In the genomic region with DNA sequence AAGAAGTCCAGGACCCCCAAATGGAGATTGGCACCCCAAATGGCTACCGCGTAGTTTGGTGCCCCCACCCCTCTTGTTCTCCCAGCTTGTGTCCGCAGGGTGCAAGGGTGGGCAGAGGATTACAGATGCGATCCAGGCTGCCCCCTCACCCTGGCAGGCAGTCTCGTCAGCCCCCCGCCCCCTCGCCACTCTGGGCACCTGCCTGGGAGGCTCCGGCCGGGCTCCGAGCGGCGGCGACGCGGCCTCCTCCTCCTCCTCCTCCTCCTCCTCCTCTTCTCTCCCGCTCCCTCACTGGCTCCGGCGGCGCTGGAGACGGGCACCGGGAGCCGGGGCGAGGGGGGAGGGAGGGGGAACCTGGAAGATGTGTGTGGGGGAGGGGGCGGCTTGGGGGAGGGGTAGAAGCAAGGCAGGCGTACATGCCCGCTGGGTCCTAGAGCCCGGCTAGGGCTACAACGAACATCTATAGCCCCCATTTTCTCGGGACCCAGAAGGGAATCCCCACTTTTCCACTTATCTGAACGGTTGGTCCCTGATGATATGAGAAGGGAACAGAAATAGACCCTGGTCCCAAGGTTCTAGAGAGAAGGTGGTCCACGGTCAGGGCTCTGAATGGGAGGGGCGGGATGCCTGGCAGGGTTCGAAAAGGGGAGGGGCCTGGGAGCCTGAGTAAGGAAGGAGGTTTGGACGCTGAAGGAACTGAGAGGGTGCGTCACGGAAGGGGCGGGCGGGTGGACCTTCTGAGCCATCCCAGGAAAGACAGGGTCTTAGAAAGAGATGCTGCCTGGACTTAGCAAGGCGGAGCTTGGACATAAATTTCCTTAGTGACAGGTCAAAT, we compare ENCODE assay signal across 8 mouse cellular contexts. TPM values are rescaled to one million over a fixed set of nuclear protein-coding genes. Genes with fewer than 3 reads are reported as not detected.
A peak's percentile ranks its signal among the peaks of the same experiment; 100 is the strongest.
DNase-seq lines count a peak whose midpoint lies in the region; ATAC-seq and TF ChIP-seq lines count a peak whose summit lies in the region.

No protein-coding gene starts in this region.

- peak overlapping the region; percentile 78 for H3K9ac ChIP-seq in hindbrain, postnatal 0 days (replicated peaks; ENCODE audit: low read length)

- peak overlapping the region; percentile 83 for H3K4me2 ChIP-seq in hindbrain, postnatal 0 days (ENCODE audit: low read depth, low read length)

- H3K4me1 ChIP-seq in erythroblast, embryonic 14.5 days (ENCODE audit: control insufficient read depth), result peaks cover 34% of the 10 kb centered on the region
- H3K4me1 ChIP-seq in cortical plate, adult 2 months (ENCODE audit: control insufficient read depth, insufficient read depth, low read length), result no peaks in the 10 kb centered on the region
- H3K4me1 ChIP-seq in hindbrain, postnatal 0 days (ENCODE audit: insufficient read depth, low read length), result peaks cover 12% of the 10 kb centered on the region

- H3K36me3 ChIP-seq in erythroblast, embryonic 14.5 days (ENCODE audit: control insufficient read depth), result peaks cover 24% of the 10 kb centered on the region
- peaks cover 20% of the 10 kb centered on the region for H3K36me3 ChIP-seq in hindbrain, postnatal 0 days (ENCODE audit: insufficient read depth, low read length)

- peak overlapping the region; percentile 16 for H3K27ac ChIP-seq in cortical plate, adult 2 months (ENCODE audit: insufficient read depth, low read length)
- peak overlapping the region; percentile 92 for H3K27ac ChIP-seq in hindbrain, postnatal 0 days
- peak overlapping the region; percentile 94 for H3K27ac ChIP-seq in left cerebral cortex, adult 2 months

- peaks cover 8% of the 10 kb centered on the region; the same call in 1 of the 2 replicates for H3K9me3 ChIP-seq in erythroblast, embryonic 14.5 days (ENCODE audit: control insufficient read depth, low read length)
- H3K9me3 ChIP-seq in hindbrain, postnatal 0 days (ENCODE audit: low read length), result no peaks in the 10 kb centered on the region

- intact Hi-C loops in left cerebral cortex, adult 2 months (cut with DNase I), result loop anchor here (10.0 kb wide), 1 partner anchor 195 kb away; no protein-coding TSS in a partner anchor

- no peak for TF ChIP-seq CTCF in cortical plate, adult 2 months (IDR thresholded peaks at IDR 0.05; ENCODE audit: extremely low read depth, insufficient read depth, low read length)
- no peak for TF ChIP-seq CTCF in hindbrain, postnatal 0 days (IDR thresholded peaks at IDR 0.05; ENCODE audit: low read depth)
- TF ChIP-seq CTCF in left cerebral cortex, adult 2 months (IDR thresholded peaks at IDR 0.05), result no peak

- DNase-seq in gastrocnemius, postnatal 10 days, result peak; percentile 76
- DNase-seq in hindbrain, postnatal 0 days (ENCODE audit: low spot score), result peak; percentile 90
- peak; percentile 79 to 81 for DNase-seq in left cerebral cortex, adult 2 months (ENCODE audit: extremely low spot score in 1 of 2, low spot score in 2 of 2)
- DNase-seq in lung, postnatal 4 days, result peak; percentile 70 to 79
- DNase-seq in right cerebral cortex, postnatal 10 days (ENCODE audit: low spot score in 2 of 2), result peak; percentile 92

- TF ChIP-seq POLR2A in cortical plate, adult 2 months (IDR thresholded peaks at IDR 0.05; ENCODE audit: extremely low read depth, insufficient read depth, low read length), result 0 out of 2 replicates have a peak, but pooled peaks have one; percentile 21

- no peak for ATAC-seq in erythroblast, adult 5-6 weeks (replicated peaks; ENCODE audit: low FRiP score, poor library complexity, severe bottlenecking)
- ATAC-seq in hindbrain, postnatal 0 days, result peak; percentile 88

- peak overlapping the region; percentile 52 for H3K4me3 ChIP-seq in erythroblast, embryonic 14.5 days (replicated peaks)
- peak overlapping the region; percentile 93 for H3K4me3 ChIP-seq in cortical plate, adult 2 months (ENCODE audit: insufficient read depth, low read length)
- H3K4me3 ChIP-seq in hindbrain, postnatal 0 days (ENCODE audit: low read length), result peak overlapping the region; percentile 80
- H3K4me3 ChIP-seq in left cerebral cortex, adult 2 months, result peak overlapping the region; percentile 83

- peaks cover 78% of the 10 kb centered on the region for H3K27me3 ChIP-seq in erythroblast, embryonic 14.5 days (ENCODE audit: control insufficient read depth)
- peaks cover 26% of the 10 kb centered on the region; the same call in 1 of the 2 replicates for H3K27me3 ChIP-seq in hindbrain, postnatal 0 days (ENCODE audit: insufficient read depth, low read length)

- WGBS in hindbrain, postnatal 0 days, result 1% methylated on average over 30 of the region's 39 CpGs

RNA-seq across cellular contexts. Expression of a gene that starts 0.6 kb away (rescaled TPM):
- 0.07 TPM in 1 of 2 replicates, not detected in the other for polyA plus RNA-seq in erythroblast, embryonic 14.5 days (2012)
- not detected in 2 replicates for total RNA-seq in erythroblast, adult 5-6 weeks (2015; ENCODE audit: low replicate concordance)
- total RNA-seq in erythroblast, adult 5-6 weeks (2017; ENCODE audit: low replicate concordance), result not detected in 2 replicates
- polyA plus RNA-seq in cortical plate, adult 2 months (2012; rRNA removed), result 0.52 and 0.72 TPM in 2 replicates
- under 1 TPM; 0.32 to 0.35 TPM for total RNA-seq in gastrocnemius, postnatal 10 days (2021)
- 0.73 and 0.75 TPM in 2 replicates for total RNA-seq in hindbrain, postnatal 0 days (2014; rRNA removed)
- polyA plus RNA-seq in hindbrain, postnatal 0 days (2015; fragmentation: Nextera tagmentation; extraction: Ambion mirVana), result 0.41 and 0.74 TPM in 2 replicates
- 1 to 10 TPM; 1.4 to 1.8 TPM for total RNA-seq in left cerebral cortex, adult 2 months (2021)

RNA-seq across cellular contexts. Expression of a gene that starts 0.8 kb away (rescaled TPM):
- 0.03 and 0.04 TPM in 2 replicates for polyA plus RNA-seq in erythroblast, embryonic 14.5 days (2012)
- total RNA-seq in erythroblast, adult 5-6 weeks (2015; ENCODE audit: low replicate concordance), result 0.77 and 0.84 TPM in 2 replicates
- 0.84 and 0.85 TPM in 2 replicates for total RNA-seq in erythroblast, adult 5-6 weeks (2017; ENCODE audit: low replicate concordance)
- polyA plus RNA-seq in cortical plate, adult 2 months (2012; rRNA removed), result 39.6 and 40.7 TPM in 2 replicates
- 1 to 10 TPM; 1.9 to 2.4 TPM for total RNA-seq in gastrocnemius, postnatal 10 days (2021)
- 27.4 and 30.8 TPM in 2 replicates for total RNA-seq in hindbrain, postnatal 0 days (2014; rRNA removed)
- 11.1 and 11.2 TPM in 2 replicates for polyA plus RNA-seq in hindbrain, postnatal 0 days (2015; fragmentation: Nextera tagmentation; extraction: Ambion mirVana)
- total RNA-seq in left cerebral cortex, adult 2 months (2021), result 10 to 100 TPM; 56.0 to 59.3 TPM

RNA-seq across cellular contexts. Expression of a gene that starts 11.1 kb away (rescaled TPM):
- 11.2 and 15.7 TPM in 2 replicates for polyA plus RNA-seq in erythroblast, embryonic 14.5 days (2012)
- total RNA-seq in erythroblast, adult 5-6 weeks (2015; ENCODE audit: low replicate concordance), result 37.1 and 71.3 TPM in 2 replicates
- total RNA-seq in erythroblast, adult 5-6 weeks (2017; ENCODE audit: low replicate concordance), result 50.2 and 52.3 TPM in 2 replicates
- 195 and 198 TPM in 2 replicates for polyA plus RNA-seq in cortical plate, adult 2 months (2012; rRNA removed)
- 100 to 1,000 TPM; 184 to 185 TPM for total RNA-seq in gastrocnemius, postnatal 10 days (2021)
- 320 and 323 TPM in 2 replicates for total RNA-seq in hindbrain, postnatal 0 days (2014; rRNA removed)
- polyA plus RNA-seq in hindbrain, postnatal 0 days (2015; fragmentation: Nextera tagmentation; extraction: Ambion mirVana), result 285 and 286 TPM in 2 replicates
- total RNA-seq in left cerebral cortex, adult 2 months (2021), result 100 to 1,000 TPM; 128 to 132 TPM

RNA-seq across cellular contexts. Expression of a gene that starts 13.4 kb away (rescaled TPM):
- 1.1 TPM in 2 replicates for polyA plus RNA-seq in erythroblast, embryonic 14.5 days (2012)
- total RNA-seq in erythroblast, adult 5-6 weeks (2015; ENCODE audit: low replicate concordance), result 2.1 and 4.6 TPM in 2 replicates
- 1.5 and 2.7 TPM in 2 replicates for total RNA-seq in erythroblast, adult 5-6 weeks (2017; ENCODE audit: low replicate concordance)
- polyA plus RNA-seq in cortical plate, adult 2 months (2012; rRNA removed), result 62.3 and 66.1 TPM in 2 replicates
- 10 to 100 TPM; 11.7 to 12.5 TPM for total RNA-seq in gastrocnemius, postnatal 10 days (2021)
- total RNA-seq in hindbrain, postnatal 0 days (2014; rRNA removed), result 48.7 and 67.4 TPM in 2 replicates
- polyA plus RNA-seq in hindbrain, postnatal 0 days (2015; fragmentation: Nextera tagmentation; extraction: Ambion mirVana), result 51.8 and 54.3 TPM in 2 replicates
- total RNA-seq in left cerebral cortex, adult 2 months (2021), result 10 to 100 TPM; 34.3 to 38.3 TPM

RNA-seq across cellular contexts. Expression of a gene that starts 34.8 kb away (rescaled TPM):
- polyA plus RNA-seq in erythroblast, embryonic 14.5 days (2012), result 0.03 TPM in 1 of 2 replicates, not detected in the other
- total RNA-seq in erythroblast, adult 5-6 weeks (2015; ENCODE audit: low replicate concordance), result 3.5 and 23.4 TPM in 2 replicates
- total RNA-seq in erythroblast, adult 5-6 weeks (2017; ENCODE audit: low replicate concordance), result 4.7 and 5.5 TPM in 2 replicates
- polyA plus RNA-seq in cortical plate, adult 2 months (2012; rRNA removed), result 1.5 and 1.6 TPM in 2 replicates
- 1 to 10 TPM in 1 of 2 experiments, under 1 TPM in 1; 0.86 to 1.4 TPM for total RNA-seq in gastrocnemius, postnatal 10 days (2021)
- 2.9 and 3.3 TPM in 2 replicates for total RNA-seq in hindbrain, postnatal 0 days (2014; rRNA removed)
- 0.84 and 1.3 TPM in 2 replicates for polyA plus RNA-seq in hindbrain, postnatal 0 days (2015; fragmentation: Nextera tagmentation; extraction: Ambion mirVana)
- total RNA-seq in left cerebral cortex, adult 2 months (2021), result 1 to 10 TPM; 1.2 to 1.4 TPM

Comparison
In these comparisons a context has a peak if more than half of its experiments do, and no peak if none do; other contexts are left out.
1. H3K27ac ChIP-seq: peak in every context shown above with its lines; median percentile 94 in left cerebral cortex, adult 2 months; 92 in hindbrain, postnatal 0 days; 16 in cortical plate, adult 2 months.